Mouse (Mus musculus) erythroblast, adult 5-6 weeks (primary cell): ENCODE measurements around the gene Tmem117. TPM values are rescaled to one million over a fixed set of nuclear protein-coding genes. Genes with fewer than 3 reads are reported as not detected.

Source experiments
- ATAC-seq: replicated peaks from 2 replicates; pipeline ENCODE4 v1.8.0; 2016; ENCODE audit warnings: moderate number of reproducible peaks, mild to moderate bottlenecking, moderate TSS enrichment, inconsistent platforms; ENCODE audit not compliant: poor library complexity, low FRiP score, severe bottlenecking
- total RNA-seq, 2 experiments: library from RNA; stranded (forward) in 1 of 2; stranded (reverse) in 1 of 2; fragments of 150-400 nt in 1 of 2; fragments of 200-764, 138-1000 nt in 1 of 2; gene quantifications; 2 replicates each; pipeline versions ENCODE4 v1.2.3 to v1.2.4; 2015 to 2017; ENCODE audit warnings: low replicate concordance in 2 of 2

Tmem117 gene
- total RNA-seq (2015; ENCODE audit: low replicate concordance) (not detected in 2 replicates), total RNA-seq (2017; ENCODE audit: low replicate concordance) (not detected in 2 replicates)

GRCm38 (mm10) chr15:94628830-94629601, at the start of gene Tmem117:
Gene Tmem117, plus strand, starts transcription at chr15:94629232.
- ATAC-seq = no peak

- ATAC-seq = no peak
These were observed 46.9 kb upstream of the Tmem117 start for GRCm38 (mm10) chr15:94582000-94582593.

DNA sequence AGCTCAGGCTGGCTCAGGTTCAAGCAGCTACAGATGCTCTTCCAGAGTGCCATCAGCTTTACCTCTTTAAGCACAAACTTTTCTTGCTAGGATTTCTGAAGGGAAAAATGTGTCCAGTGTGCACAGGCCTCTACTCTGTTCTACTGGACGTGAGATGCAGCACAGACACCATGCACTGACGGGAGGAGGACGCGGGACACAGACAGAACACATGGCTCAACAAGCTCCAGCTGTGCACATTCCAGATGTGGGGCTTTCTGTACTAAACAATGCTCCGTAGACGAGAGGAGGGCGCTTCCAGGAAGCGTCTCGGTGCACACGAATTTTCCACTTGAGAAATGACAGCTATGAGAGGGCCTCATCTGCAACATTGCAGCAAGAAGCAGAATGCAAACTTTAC, 45.9 kb upstream of the Tmem117 start:
- no peak for ATAC-seq

- no peak for ATAC-seq
These were observed 44.3 kb upstream of the Tmem117 start for GRCm38 (mm10) chr15:94584738-94585137.

DNA sequence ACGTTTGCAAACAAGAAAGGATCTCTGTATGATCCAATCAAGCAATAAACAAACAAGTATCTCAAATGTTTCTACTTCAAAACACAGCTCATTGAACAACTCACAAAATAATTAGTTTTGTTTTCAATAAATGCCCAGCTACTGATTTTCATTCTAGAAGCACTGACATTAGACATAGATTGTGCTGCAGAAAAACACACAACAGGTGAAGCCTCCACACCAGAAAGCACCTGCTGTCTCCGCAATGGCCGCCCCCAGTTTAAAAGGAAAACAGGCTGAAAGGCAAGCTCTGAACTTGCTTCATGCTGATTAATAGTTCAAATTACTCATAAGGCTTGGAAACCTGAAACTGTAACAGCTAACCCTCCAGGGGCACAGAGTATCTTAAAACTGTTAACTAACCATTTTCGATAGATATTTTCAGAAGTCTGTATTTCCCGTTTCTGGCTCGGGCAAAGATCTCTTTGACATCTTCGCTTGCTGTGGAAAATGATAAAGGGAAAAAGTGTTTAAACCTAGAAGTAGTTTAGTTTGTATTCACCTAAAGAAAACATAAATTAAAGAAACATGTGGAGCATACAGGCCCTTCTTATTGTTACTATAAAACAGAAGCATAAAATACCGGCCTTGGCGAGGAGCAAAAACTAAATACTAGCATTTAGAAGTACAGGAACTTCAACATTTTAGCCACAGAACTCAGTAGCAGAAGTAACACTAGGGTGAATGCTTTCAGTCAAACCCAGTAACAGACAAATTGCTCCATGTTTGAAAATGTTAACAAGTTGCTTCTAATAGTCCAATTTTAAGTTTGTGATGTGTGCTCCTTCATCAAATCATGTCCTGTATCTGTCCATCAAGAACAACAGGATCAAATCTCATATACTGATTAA, 41.0 kb upstream of the Tmem117 start:
- ATAC-seq = no peak

GRCm38 (mm10) chr15:94589219-94590075, 39.6 kb upstream of the Tmem117 start, which contains the start of gene Twf1:
Gene Twf1, minus strand, starts transcription at chr15:94589889.
- peak; percentile 100 for ATAC-seq

GRCm38 (mm10) chr15:94590083-94590482, 38.9 kb upstream of the Tmem117 start:
- no peak for ATAC-seq

DNA sequence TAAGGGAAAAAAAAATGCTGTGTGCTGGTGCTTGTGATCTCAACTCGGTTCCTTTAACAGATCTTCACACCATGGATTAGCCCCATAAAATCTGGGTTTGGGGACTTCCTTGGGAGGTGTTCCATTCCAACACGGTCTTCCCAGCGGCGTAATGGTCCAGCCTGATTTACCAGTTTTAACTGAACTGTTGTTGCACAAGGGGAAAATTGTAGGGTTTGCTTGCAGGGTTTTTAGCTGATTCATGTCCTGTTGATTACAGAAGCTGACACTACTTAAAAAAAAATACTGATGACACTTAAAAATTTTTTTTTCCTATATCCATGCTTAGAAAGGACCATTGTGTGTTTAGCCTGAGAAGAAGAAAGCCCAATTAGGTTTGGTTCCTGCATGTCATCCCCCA, 37.7 kb upstream of the Tmem117 start:
- no peak for ATAC-seq

DNA sequence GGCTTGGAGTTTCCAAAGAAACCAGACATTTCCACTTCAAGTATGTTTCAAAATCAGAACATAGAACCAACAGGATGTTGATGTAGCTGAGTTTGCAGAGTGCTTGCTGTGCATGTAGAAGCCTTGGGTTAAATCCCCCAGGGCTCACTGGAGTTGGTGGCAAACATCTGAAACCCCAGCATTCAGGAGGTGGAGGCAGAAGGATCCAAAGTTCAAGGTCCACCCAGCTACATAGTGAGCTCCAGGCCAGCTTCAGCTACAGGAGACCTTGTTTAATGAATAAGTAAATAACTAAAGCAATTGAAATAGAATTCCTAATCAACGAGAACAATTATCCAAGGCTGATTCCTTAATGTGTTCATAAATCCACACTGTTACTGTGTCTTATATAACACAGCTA, 35.4 kb upstream of the Tmem117 start:
- ATAC-seq = no peak

DNA sequence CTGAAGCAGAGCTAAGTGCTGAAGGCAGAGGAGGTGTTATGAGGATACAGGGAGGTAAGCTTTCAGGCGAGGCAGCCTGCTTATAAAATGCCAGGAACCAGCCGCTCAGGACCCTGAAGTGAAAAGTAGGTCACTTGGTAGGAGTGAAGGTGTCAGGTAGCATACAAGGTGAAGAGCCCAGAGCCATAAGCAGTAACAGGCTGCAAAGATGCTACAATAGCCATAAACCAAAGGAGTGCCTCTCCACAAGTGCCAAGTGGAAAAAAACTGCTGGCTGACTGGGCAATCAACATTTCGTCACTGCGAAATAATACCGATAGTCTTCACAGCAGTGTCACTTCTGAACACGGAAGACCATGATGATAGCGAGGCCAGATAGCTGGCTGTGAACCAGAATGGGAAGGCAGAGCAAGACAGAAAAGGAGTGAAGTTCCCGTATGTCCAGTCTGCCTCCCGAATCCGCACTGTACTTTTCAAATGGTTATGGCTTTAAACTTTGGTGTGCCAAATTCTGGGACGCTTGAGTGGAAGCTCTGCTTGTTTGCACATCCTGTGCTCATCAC, 28.8 kb upstream of the Tmem117 start:
- ATAC-seq = no peak

GRCm38 (mm10) chr15:94601339-94601738, 27.7 kb upstream of the Tmem117 start:
- no peak for ATAC-seq

DNA sequence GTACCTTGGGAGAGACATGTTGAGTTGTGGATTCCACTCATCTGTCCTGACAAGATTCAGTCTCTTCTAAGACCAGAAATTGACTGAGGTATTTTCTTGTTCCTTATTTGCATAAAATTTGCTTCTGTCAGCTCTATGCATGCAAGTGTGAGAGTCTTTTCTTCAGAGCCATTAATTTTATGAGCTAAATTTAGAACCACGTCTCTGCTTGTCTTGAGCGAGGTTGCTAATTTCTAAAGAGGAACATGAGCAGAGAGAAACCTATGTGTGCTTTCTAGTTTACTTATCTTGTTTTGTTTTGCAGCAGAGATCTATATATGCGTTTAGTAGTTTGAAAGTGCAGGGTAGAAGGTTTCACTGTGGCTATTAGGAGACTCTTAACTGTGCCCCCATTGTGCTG, 26.6 kb upstream of the Tmem117 start:
- no peak for ATAC-seq

DNA sequence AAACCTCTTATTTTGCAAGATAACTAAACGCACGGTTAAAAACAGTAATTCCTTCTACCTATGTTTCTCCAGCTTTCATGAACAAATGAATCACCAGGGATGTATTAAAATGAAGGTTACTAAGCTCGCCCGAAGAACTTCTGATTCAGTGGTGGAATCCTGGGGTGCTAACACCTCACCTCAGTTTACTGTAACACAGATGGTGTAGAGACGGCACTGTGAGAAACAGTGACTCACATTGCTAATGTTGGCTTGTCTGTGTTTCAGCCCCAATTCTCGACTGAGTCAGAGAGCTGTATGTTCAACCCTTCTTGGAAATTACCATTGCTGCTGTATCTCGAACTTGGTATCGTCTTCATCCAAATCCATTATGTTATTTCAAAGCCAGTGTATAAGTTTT, 21.3 kb upstream of the Tmem117 start:
- no peak for ATAC-seq

GRCm38 (mm10) chr15:94616036-94616435, 13.0 kb upstream of the Tmem117 start:
- no peak for ATAC-seq

GRCm38 (mm10) chr15:94620909-94621308, 8.1 kb upstream of the Tmem117 start:
- ATAC-seq = no peak

- no peak for ATAC-seq
These were observed 586 bp upstream of the Tmem117 start for GRCm38 (mm10) chr15:94628463-94628829.

GRCm38 (mm10) chr15:94630553-94630952, 1.5 kb downstream of the Tmem117 start:
- ATAC-seq = no peak

DNA sequence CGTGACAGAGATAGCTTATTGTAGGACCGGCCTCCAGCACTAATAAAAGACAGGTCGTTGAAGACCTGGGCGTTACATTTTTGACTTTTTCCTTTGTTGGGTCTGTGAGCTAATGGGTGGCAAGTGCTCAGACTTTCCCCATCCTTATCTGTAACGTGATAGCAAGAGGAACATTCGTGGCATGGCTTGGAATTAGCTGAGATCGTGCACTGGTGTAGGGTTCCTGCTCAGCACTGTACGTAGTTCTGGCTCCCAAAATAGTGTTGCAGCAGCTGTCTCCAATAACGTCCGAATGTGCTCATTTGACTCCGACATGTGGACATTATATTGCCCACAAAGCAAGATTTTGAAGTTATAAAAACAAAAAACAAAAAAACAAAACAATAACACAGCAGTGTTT, 5.5 kb downstream of the Tmem117 start:
- ATAC-seq = no peak

DNA sequence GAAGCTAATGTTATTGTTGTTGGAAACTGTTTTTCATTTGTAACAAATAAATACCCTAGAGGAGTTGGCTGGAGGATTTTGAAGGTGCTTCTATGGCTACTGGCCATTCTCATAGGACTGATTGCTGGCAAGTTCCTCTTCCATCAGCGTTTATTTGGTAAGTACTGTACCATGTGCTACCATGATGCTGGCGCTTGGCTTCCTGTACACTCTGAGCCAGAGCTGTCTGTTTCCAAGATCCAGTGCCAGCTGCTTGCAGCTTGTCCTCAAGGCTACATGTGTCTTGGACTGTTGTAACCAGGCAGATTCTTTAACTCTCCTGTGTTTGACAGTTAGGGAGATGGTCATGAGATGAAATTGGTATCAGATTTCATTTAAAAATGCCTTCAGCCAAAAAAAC, 9.2 kb downstream of the Tmem117 start:
- ATAC-seq = no peak
